8 mouse cellular contexts compared by ENCODE assay signal in the genomic region with DNA sequence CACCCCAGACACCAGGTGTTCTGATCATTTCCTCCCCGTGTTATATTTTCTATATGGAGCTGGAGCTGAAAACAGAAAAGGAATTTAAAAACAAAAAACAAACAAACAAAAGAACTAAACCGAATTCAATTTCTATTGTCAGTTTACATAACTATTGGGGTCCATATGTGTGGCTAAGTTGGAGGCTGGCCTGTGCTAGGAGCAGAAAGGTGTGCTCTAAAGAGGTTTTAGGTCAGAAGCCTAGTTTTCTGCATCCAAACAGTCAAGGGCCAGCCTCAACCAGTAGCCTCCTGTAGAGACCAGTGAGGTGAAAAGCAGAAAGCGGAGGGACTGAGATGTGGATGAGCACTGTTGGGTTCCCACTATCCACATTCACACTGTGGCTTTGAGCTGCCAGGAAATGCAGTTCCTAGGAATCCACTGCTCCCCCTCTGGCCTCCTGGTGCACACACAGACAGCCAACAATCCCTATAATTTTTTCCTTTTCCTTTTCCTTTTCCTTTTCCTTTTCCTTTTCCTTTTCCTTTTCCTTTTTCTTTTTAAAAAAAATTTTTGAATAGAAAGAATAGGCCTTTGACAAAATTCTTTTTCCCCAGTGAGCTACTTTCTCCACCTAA. TPM values are rescaled to one million over a fixed set of nuclear protein-coding genes. Genes with fewer than 3 reads are reported as not detected.
DNase-seq lines count a peak whose midpoint lies in the region; ATAC-seq lines count a peak whose summit lies in the region.

No protein-coding gene starts in this region.

- H3K4me2 ChIP-seq in kidney, embryonic 15.5 days = peak overlapping the region; percentile 67
- peak overlapping the region; percentile 71 for H3K4me2 ChIP-seq in forebrain, embryonic 12.5 days
- peak overlapping the region; percentile 80 for H3K4me2 ChIP-seq in liver, embryonic 12.5 days
- H3K4me2 ChIP-seq in stomach, embryonic 16.5 days (ENCODE audit: low read depth, low read length) = peak overlapping the region; percentile 71

- no peaks in the 10 kb centered on the region for H3K9me3 ChIP-seq in kidney, embryonic 15.5 days (replicated peaks)
- no peaks in the 10 kb centered on the region for H3K9me3 ChIP-seq in forebrain, embryonic 12.5 days
- no peaks in the 10 kb centered on the region for H3K9me3 ChIP-seq in liver, embryonic 12.5 days (replicated peaks)
- H3K9me3 ChIP-seq in stomach, embryonic 16.5 days (replicated peaks; ENCODE audit: control insufficient read depth, low read length) = no peaks in the 10 kb centered on the region

- H3K4me1 ChIP-seq in kidney, embryonic 15.5 days = 0 out of 2 replicates have a peak, but pooled peaks cover 3% of the 10 kb centered on the region
- peaks cover 6% of the 10 kb centered on the region for H3K4me1 ChIP-seq in forebrain, embryonic 12.5 days
- H3K4me1 ChIP-seq in liver, embryonic 12.5 days = peaks cover 17% of the 10 kb centered on the region; the same call in 1 of the 2 replicates
- H3K4me1 ChIP-seq in stomach, embryonic 16.5 days (ENCODE audit: control insufficient read depth, insufficient read depth, low read length) = peaks cover 5% of the 10 kb centered on the region

- no peak for DNase-seq in kidney, adult 11 months
- DNase-seq in NIH3T3 (ENCODE audit: low read depth) = peak; percentile 58
- DNase-seq in urinary bladder, postnatal 4 days (ENCODE audit: low spot score in 2 of 2) = no peak
- DNase-seq in adrenal gland, adult 18-20 months (ENCODE audit: low spot score in 2 of 2) = no peak

- H3K4me3 ChIP-seq in kidney, embryonic 15.5 days (replicated peaks) = peak overlapping the region; percentile 70
- H3K4me3 ChIP-seq in forebrain, embryonic 12.5 days (replicated peaks) = peak overlapping the region; percentile 60
- H3K4me3 ChIP-seq in liver, embryonic 12.5 days = peak overlapping the region; percentile 74
- peak overlapping the region; percentile 65 for H3K4me3 ChIP-seq in stomach, embryonic 16.5 days (replicated peaks; ENCODE audit: low read length)

- no peak for ATAC-seq in kidney, embryonic 15.5 days (replicated peaks; ENCODE audit: low FRiP score)
- no peak for ATAC-seq in forebrain, embryonic 12.5 days (ENCODE audit: low FRiP score)
- no peak for ATAC-seq in liver, embryonic 12.5 days
- no peak for ATAC-seq in stomach, embryonic 16.5 days (ENCODE audit: insufficient read depth, low FRiP score)

- 13% methylated on average over 3 of the region's 3 CpGs for WGBS in kidney, embryonic 15.5 days
- 22% methylated on average over 3 of the region's 3 CpGs for WGBS in forebrain, embryonic 12.5 days
- WGBS in liver, embryonic 12.5 days (ENCODE audit: insufficient replicate concordance) = 13% methylated on average over 3 of the region's 3 CpGs
- WGBS in stomach, embryonic 16.5 days = 15% methylated on average over 3 of the region's 3 CpGs

- H3K36me3 ChIP-seq in kidney, embryonic 15.5 days = peaks cover 9% of the 10 kb centered on the region; the same call in 1 of the 2 replicates
- peaks cover 9% of the 10 kb centered on the region for H3K36me3 ChIP-seq in forebrain, embryonic 12.5 days (replicated peaks)
- peaks cover 9% of the 10 kb centered on the region; the same call in 1 of the 2 replicates for H3K36me3 ChIP-seq in liver, embryonic 12.5 days
- no peaks in the 10 kb centered on the region for H3K36me3 ChIP-seq in stomach, embryonic 16.5 days (ENCODE audit: control insufficient read depth, insufficient read depth, low read length)

- H3K27me3 ChIP-seq in kidney, embryonic 15.5 days = no peaks in the 10 kb centered on the region
- no peaks in the 10 kb centered on the region for H3K27me3 ChIP-seq in forebrain, embryonic 12.5 days
- no peaks in the 10 kb centered on the region for H3K27me3 ChIP-seq in liver, embryonic 12.5 days (replicated peaks)
- no peaks in the 10 kb centered on the region for H3K27me3 ChIP-seq in stomach, embryonic 16.5 days (ENCODE audit: control insufficient read depth, insufficient read depth, low read length)

- H3K9ac ChIP-seq in kidney, embryonic 15.5 days = peak overlapping the region; percentile 69
- H3K9ac ChIP-seq in forebrain, embryonic 12.5 days = peak overlapping the region; percentile 60
- H3K9ac ChIP-seq in liver, embryonic 12.5 days = peak overlapping the region; percentile 77
- peak overlapping the region; percentile 75 for H3K9ac ChIP-seq in stomach, embryonic 16.5 days (ENCODE audit: low read length)

- H3K27ac ChIP-seq in kidney, embryonic 15.5 days = no peak overlapping the region
- H3K27ac ChIP-seq in forebrain, embryonic 12.5 days = no peak overlapping the region
- no peak overlapping the region; the same call in 1 of the 2 replicates for H3K27ac ChIP-seq in liver, embryonic 12.5 days
- peak overlapping the region; percentile 70; the same call in 1 of the 2 replicates for H3K27ac ChIP-seq in stomach, embryonic 16.5 days (ENCODE audit: low read length)

RNA-seq across cellular contexts. Expression of gene 2610021A01Rik, which starts 1.0 kb away (rescaled TPM):
- 12.5 and 15.9 TPM in 2 replicates for polyA plus RNA-seq in kidney, embryonic 15.5 days (2015; fragmentation: Nextera tagmentation; extraction: Ambion mirVana)
- polyA plus RNA-seq in forebrain, embryonic 12.5 days (2016; fragmentation: Nextera tagmentation; extraction: Ambion mirVana) = 17.6 and 19.0 TPM in 2 replicates
- 7.7 and 9.0 TPM in 2 replicates for polyA plus RNA-seq in liver, embryonic 12.5 days (2016; fragmentation: Nextera tagmentation; extraction: Ambion mirVana)
- 10.4 and 12.0 TPM in 2 replicates for polyA plus RNA-seq in stomach, embryonic 16.5 days (2015; fragmentation: Nextera tagmentation; extraction: Ambion mirVana)
- 10 to 100 TPM; 13.1 to 15.4 TPM for total RNA-seq in adrenal gland, adult 18-20 months (2021)

RNA-seq across cellular contexts. Expression of gene Gm6871, which starts 26.6 kb away (rescaled TPM):
- 0.10 and 0.12 TPM in 2 replicates for polyA plus RNA-seq in kidney, embryonic 15.5 days (2015; fragmentation: Nextera tagmentation; extraction: Ambion mirVana)
- polyA plus RNA-seq in forebrain, embryonic 12.5 days (2016; fragmentation: Nextera tagmentation; extraction: Ambion mirVana) = not detected in 2 replicates
- 0.08 and 0.15 TPM in 2 replicates for polyA plus RNA-seq in liver, embryonic 12.5 days (2016; fragmentation: Nextera tagmentation; extraction: Ambion mirVana)
- not detected in 2 replicates for polyA plus RNA-seq in stomach, embryonic 16.5 days (2015; fragmentation: Nextera tagmentation; extraction: Ambion mirVana)
- not detected for total RNA-seq in adrenal gland, adult 18-20 months (2021)

RNA-seq across cellular contexts. Expression of gene Zfp788, which starts 33.0 kb away (rescaled TPM):
- polyA plus RNA-seq in kidney, embryonic 15.5 days (2015; fragmentation: Nextera tagmentation; extraction: Ambion mirVana) = 10.5 and 11.7 TPM in 2 replicates
- polyA plus RNA-seq in forebrain, embryonic 12.5 days (2016; fragmentation: Nextera tagmentation; extraction: Ambion mirVana) = 16.4 and 19.0 TPM in 2 replicates
- 3.3 and 3.6 TPM in 2 replicates for polyA plus RNA-seq in liver, embryonic 12.5 days (2016; fragmentation: Nextera tagmentation; extraction: Ambion mirVana)
- 9.0 and 11.0 TPM in 2 replicates for polyA plus RNA-seq in stomach, embryonic 16.5 days (2015; fragmentation: Nextera tagmentation; extraction: Ambion mirVana)
- total RNA-seq in adrenal gland, adult 18-20 months (2021) = 10 to 100 TPM; 10.4 to 10.8 TPM
